Mouse (Mus musculus) left cerebral cortex, postnatal 4 days (tissue): Measurements from ENCODE around the gene Ppfibp2. TPM values are rescaled to one million over a fixed set of nuclear protein-coding genes. Genes with fewer than 3 reads are reported as not detected.

Experiments used
- DNase-seq: peaks from one replicate; pipeline ENCODE4 v3.0.0-alpha.2; 2022
- intact Hi-C: fragments of 180-260 bp; cut with DNase I; formaldehyde crosslinking; loops from one replicate; pipeline ENCODE4 v1.15.1; 2025
- total RNA-seq, 2 experiments: library from RNA; stranded (reverse); gene quantifications; 2 replicates each; pipeline ENCODE4 v1.2.3; 2021

Gene Ppfibp2
- total RNA-seq, 2 experiments from 2014 or later: 2.6 to 2.9 TPM

- intact Hi-C loops: loop anchor here (5.0 kb wide), 2 partner anchors 36 to 126 kb away; no protein-coding TSS in a partner anchor
- peak; percentile 55 for DNase-seq
Observed at GRCm38 (mm10) chr7:107661189-107661842, 66.3 kb downstream of the Ppfibp2 start.

- DNase-seq: no peak
- intact Hi-C loops: loop anchor here (5.0 kb wide), 2 partner anchors 35 to 125 kb away; no protein-coding TSS in a partner anchor
Observed at GRCm38 (mm10) chr7:107661843-107662281, 66.9 kb downstream of the Ppfibp2 start.

- intact Hi-C loops: loop anchor here (5.0 kb wide), 2 partner anchors 34 to 124 kb away; no protein-coding TSS in a partner anchor
- DNase-seq: no peak
Observed at GRCm38 (mm10) chr7:107663621-107664020, 68.6 kb downstream of the Ppfibp2 start.

GRCm38 (mm10) chr7:107664063-107665056 lies 69.4 kb downstream of the Ppfibp2 start:
- DNase-seq: no peak
- intact Hi-C loops: loop anchor here (5.0 kb wide), 2 partner anchors 33 to 123 kb away; no protein-coding TSS in a partner anchor

GRCm38 (mm10) chr7:107665221-107665585 lies 70.2 kb downstream of the Ppfibp2 start:
- intact Hi-C loops: no loop called here

GRCm38 (mm10) chr7:107665586-107666261 lies 70.7 kb downstream of the Ppfibp2 start:
- intact Hi-C loops: no loop called here
- DNase-seq: peak; percentile 43

More at GRCm38 (mm10) chr7:107665221-107665585, 70.2 kb downstream of the Ppfibp2 start:
- no peak for DNase-seq

GRCm38 (mm10) chr7:107666262-107666902 lies 71.4 kb downstream of the Ppfibp2 start:
- DNase-seq: no peak
- intact Hi-C loops: no loop called here

GRCm38 (mm10) chr7:107668514-107668913 lies 73.5 kb downstream of the Ppfibp2 start:
- intact Hi-C loops: no loop called here
- DNase-seq: no peak

- intact Hi-C loops: no loop called here
- DNase-seq: no peak
Observed at GRCm38 (mm10) chr7:107675224-107675623, 80.2 kb downstream of the Ppfibp2 start.

- no peak for DNase-seq
- intact Hi-C loops: no loop called here
Observed at GRCm38 (mm10) chr7:107680151-107680852, 85.3 kb downstream of the Ppfibp2 start.

GRCm38 (mm10) chr7:107681306-107681705 lies 86.3 kb downstream of the Ppfibp2 start:
- DNase-seq: no peak
- intact Hi-C loops: no loop called here

GRCm38 (mm10) chr7:107683162-107683561 lies 88.2 kb downstream of the Ppfibp2 start:
- DNase-seq: no peak
- intact Hi-C loops: no loop called here

GRCm38 (mm10) chr7:107683622-107684021 lies 88.6 kb downstream of the Ppfibp2 start:
- intact Hi-C loops: no loop called here
- no peak for DNase-seq

- intact Hi-C loops: no loop called here
- no peak for DNase-seq
Observed at GRCm38 (mm10) chr7:107685238-107685954, 90.4 kb downstream of the Ppfibp2 start.

GRCm38 (mm10) chr7:107685955-107686285 lies 90.9 kb downstream of the Ppfibp2 start:
- intact Hi-C loops: no loop called here
- DNase-seq: no peak

- intact Hi-C loops: no loop called here
Observed at GRCm38 (mm10) chr7:107687412-107687811, 92.4 kb downstream of the Ppfibp2 start.

GRCm38 (mm10) chr7:107688040-107688439 lies 93.0 kb downstream of the Ppfibp2 start:
- intact Hi-C loops: no loop called here
- no peak for DNase-seq

More at GRCm38 (mm10) chr7:107687412-107687811, 92.4 kb downstream of the Ppfibp2 start:
- DNase-seq: no peak

GRCm38 (mm10) chr7:107690426-107691221 lies 95.6 kb downstream of the Ppfibp2 start:
- intact Hi-C loops: no loop called here

More at GRCm38 (mm10) chr7:107690426-107691221, 95.6 kb downstream of the Ppfibp2 start:
- no peak for DNase-seq
